Comparison of ENCODE assay signal across 23 mouse cellular contexts in genomic region chr10:89439380-89439779, GRCm38 (mm10). TPM values are rescaled to one million over a fixed set of nuclear protein-coding genes. Genes with fewer than 3 reads are reported as not detected.
A peak's percentile ranks its signal among the peaks of the same experiment; 100 is the strongest.
DNase-seq lines count a peak whose midpoint lies in the region; ATAC-seq and TF ChIP-seq lines count a peak whose summit lies in the region.
"Had no signal": no experiment of that assay in that cellular context is flagged by ENCODE, and none has a peak within 500 bp of the region (broad histone marks: within the 10 kb centered on the region; RNA-seq: fewer than 3 reads in every experiment).

No protein-coding gene starts in this region.

- H3K9me3 ChIP-seq in heart, embryonic 10.5 days: no peaks in the 10 kb centered on the region
- H3K9me3 ChIP-seq in heart, embryonic 16.5 days (replicated peaks; ENCODE audit: control insufficient read depth, low read length): no peaks in the 10 kb centered on the region
- H3K9me3 ChIP-seq: midbrain, embryonic 13.5 days had no signal

- TF ChIP-seq CTCF in small intestine, adult 2 months (IDR thresholded peaks at IDR 0.05; ENCODE audit: extremely low read depth, insufficient read length, insufficient replicate concordance, low read depth, low read length): no peak

- no peak for DNase-seq in heart, embryonic 10.5 days (ENCODE audit: low spot score)
- no peak for DNase-seq in heart, postnatal 36 days
- DNase-seq in heart, adult 18-20 months: no peak
- DNase-seq in Muller cell, postnatal 12 days (ENCODE audit: inconsistent ontology term): peak; percentile 54
- DNase-seq: cerebellum, adult 18-20 months; cerebellum, postnatal 14 days; gastrocnemius, postnatal 10 days; kidney, postnatal 25 days; layer of hippocampus, postnatal 36 days; right cerebral cortex, postnatal 14 days; spleen, adult 18-20 months had no signal

- 34% methylated on average over 7 of the region's 7 CpGs for WGBS in heart, embryonic 10.5 days
- 33% methylated on average over 7 of the region's 7 CpGs for WGBS in heart, embryonic 16.5 days
- 62% methylated on average over 7 of the region's 7 CpGs for WGBS in small intestine, adult 2 months

- intact Hi-C loops in heart, postnatal 36 days (cut with DNase I): no loop called here

- TF ChIP-seq POLR2A in small intestine, adult 2 months (IDR thresholded peaks at IDR 0.05; ENCODE audit: low read depth, low read length): no peak

- H3K9ac ChIP-seq in heart, embryonic 16.5 days (ENCODE audit: low read length): no peak overlapping the region
- H3K9ac ChIP-seq: hindbrain, embryonic 14.5 days; midbrain, embryonic 13.5 days had no signal

- H3K36me3 ChIP-seq in heart, embryonic 10.5 days: peaks cover 15% of the 10 kb centered on the region
- peaks cover 11% of the 10 kb centered on the region for H3K36me3 ChIP-seq in heart, embryonic 16.5 days (ENCODE audit: control insufficient read depth, insufficient read depth)
- no peaks in the 10 kb centered on the region for H3K36me3 ChIP-seq in small intestine, adult 2 months (ENCODE audit: control insufficient read depth, insufficient read depth, low read length)
- H3K36me3 ChIP-seq: midbrain, embryonic 13.5 days had no signal

- 0 out of 2 replicates have a peak, but pooled peaks have one; percentile 24 for ATAC-seq in heart, embryonic 16.5 days (replicated peaks; ENCODE audit: extremely low read depth, insufficient read depth, low FRiP score)
- no peak for ATAC-seq in cerebellum, adult (ENCODE audit: insufficient number of reproducible peaks, low FRiP score, low TSS enrichment)
- ATAC-seq: activated CD4-positive, CD25-positive, alpha-beta regulatory T cell, adult 4 months; forebrain, embryonic 16.5 days; inflammation-experienced regulatory T-cells, adult 6 months; lung, postnatal 0 days; midbrain, embryonic 13.5 days had no signal

- no peaks in the 10 kb centered on the region for H3K27me3 ChIP-seq in heart, embryonic 10.5 days (ENCODE audit: insufficient read depth, poor library complexity, severe bottlenecking)
- no peaks in the 10 kb centered on the region for H3K27me3 ChIP-seq in heart, embryonic 16.5 days (ENCODE audit: control insufficient read depth, insufficient read depth, low read length)
- H3K27me3 ChIP-seq in small intestine, adult 2 months (ENCODE audit: control insufficient read depth, insufficient read depth, low read length): no peaks in the 10 kb centered on the region

- H3K4me1 ChIP-seq in heart, embryonic 10.5 days: peaks cover 31% of the 10 kb centered on the region
- peaks cover 40% of the 10 kb centered on the region for H3K4me1 ChIP-seq in heart, embryonic 16.5 days (ENCODE audit: control insufficient read depth, insufficient read depth, low read length)
- no peaks in the 10 kb centered on the region for H3K4me1 ChIP-seq in small intestine, adult 2 months (ENCODE audit: control insufficient read depth, insufficient read depth, insufficient read length, low read length)

- no peak overlapping the region for H3K4me3 ChIP-seq in heart, embryonic 10.5 days
- H3K4me3 ChIP-seq in heart, embryonic 16.5 days (ENCODE audit: low read length): no peak overlapping the region; the same call in 1 of the 2 replicates
- no peak overlapping the region for H3K4me3 ChIP-seq in small intestine, adult 2 months (ENCODE audit: low read depth, low read length)
- H3K4me3 ChIP-seq: forebrain, embryonic 10.5 days; layer of hippocampus, adult 2 months; midbrain, embryonic 13.5 days had no signal

- peak overlapping the region; percentile 49 for H3K27ac ChIP-seq in heart, embryonic 10.5 days
- peak overlapping the region; percentile 60 for H3K27ac ChIP-seq in heart, embryonic 16.5 days (ENCODE audit: low read length)
- peak overlapping the region; percentile 44; the same call in 1 of the 2 replicates for H3K27ac ChIP-seq in small intestine, adult 2 months (ENCODE audit: insufficient read depth, low read depth, low read length)
- H3K27ac ChIP-seq: forebrain, embryonic 10.5 days; hindbrain, embryonic 14.5 days; layer of hippocampus, adult 2 months; macrophage; midbrain, embryonic 13.5 days had no signal

- peak overlapping the region; percentile 6; the same call in 1 of the 2 replicates for H3K4me2 ChIP-seq in heart, embryonic 16.5 days (ENCODE audit: low read depth, low read length)
- H3K4me2 ChIP-seq: hindbrain, embryonic 14.5 days; midbrain, embryonic 13.5 days had no signal

RNA-seq across cellular contexts. Expression of gene Gas2l3, which starts 4.4 kb away (rescaled TPM):
- polyA plus RNA-seq in heart, embryonic 10.5 days (2016; fragmentation: Nextera tagmentation; extraction: Ambion mirVana): 12.1 and 21.9 TPM in 2 replicates
- total RNA-seq in heart, postnatal 36 days (2021): 1 to 10 TPM; 2.2 to 2.4 TPM
- polyA plus RNA-seq in heart, embryonic 16.5 days (2015; fragmentation: Nextera tagmentation; extraction: Ambion mirVana): 20.2 and 23.1 TPM in 2 replicates
- 1 to 10 TPM; 2.7 to 3.1 TPM for total RNA-seq in heart, adult 18-20 months (2021)
- 0.19 and 1.9 TPM in 2 replicates for polyA plus RNA-seq in small intestine, adult 2 months (2012; rRNA removed)
